Mouse (Mus musculus): ENCODE measurements around the gene Pdcd6ip. TPM values are rescaled to one million over a fixed set of nuclear protein-coding genes. Genes with fewer than 3 reads are reported as not detected.
"Not testable (repeated sequence)": the region's sequence is repeated elsewhere in the genome, so short reads cannot be mapped to it uniquely, and the experiment has no call there.

Gene Pdcd6ip
- total RNA-seq, 2 experiments from 2014 or later = 30.1 to 77.4 TPM

DNA sequence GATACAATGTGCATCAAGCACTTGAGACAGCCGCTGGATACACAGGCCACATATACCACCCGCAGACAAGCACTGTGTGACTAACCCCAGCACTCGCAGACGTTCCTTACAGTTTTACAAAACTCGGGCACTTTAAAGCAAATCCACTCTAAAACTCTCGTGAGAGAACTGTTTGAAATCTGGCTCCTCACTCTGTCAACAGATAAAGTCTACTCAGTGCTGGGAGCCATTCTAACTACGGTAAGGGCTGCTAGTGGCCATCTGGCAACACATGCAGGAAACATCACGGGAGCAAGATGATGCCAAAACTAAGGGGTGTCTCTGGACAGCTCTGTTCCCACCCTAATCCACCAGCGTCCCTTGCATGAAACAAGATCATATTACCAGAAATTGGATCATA is 1.2 kb downstream of the Pdcd6ip start:
- peak; percentile 20; the same call in 1 of the 2 replicates for ATAC-seq (replicated peaks; ENCODE audit: low FRiP score, poor library complexity, severe bottlenecking)

DNA sequence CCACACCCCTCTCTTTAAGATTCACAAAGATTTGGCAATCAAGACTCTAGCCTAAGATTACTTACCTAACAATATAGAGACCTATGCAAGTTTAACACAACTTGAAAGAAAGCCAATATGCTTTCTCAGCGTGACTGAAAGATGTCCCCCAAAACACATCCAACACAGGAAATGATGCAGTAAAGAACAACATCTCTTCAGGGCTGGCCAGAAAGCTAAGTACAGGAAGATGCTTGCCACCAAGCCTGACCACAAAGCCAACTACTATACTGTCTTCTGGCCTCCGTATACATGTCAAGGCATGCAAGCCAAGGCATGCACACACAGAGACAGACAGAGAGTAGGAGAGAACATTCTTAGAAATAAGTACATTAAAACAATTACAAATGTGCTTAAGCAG is 2.0 kb downstream of the Pdcd6ip start:
- no peak for ATAC-seq (replicated peaks; ENCODE audit: low FRiP score, poor library complexity, severe bottlenecking)

DNA sequence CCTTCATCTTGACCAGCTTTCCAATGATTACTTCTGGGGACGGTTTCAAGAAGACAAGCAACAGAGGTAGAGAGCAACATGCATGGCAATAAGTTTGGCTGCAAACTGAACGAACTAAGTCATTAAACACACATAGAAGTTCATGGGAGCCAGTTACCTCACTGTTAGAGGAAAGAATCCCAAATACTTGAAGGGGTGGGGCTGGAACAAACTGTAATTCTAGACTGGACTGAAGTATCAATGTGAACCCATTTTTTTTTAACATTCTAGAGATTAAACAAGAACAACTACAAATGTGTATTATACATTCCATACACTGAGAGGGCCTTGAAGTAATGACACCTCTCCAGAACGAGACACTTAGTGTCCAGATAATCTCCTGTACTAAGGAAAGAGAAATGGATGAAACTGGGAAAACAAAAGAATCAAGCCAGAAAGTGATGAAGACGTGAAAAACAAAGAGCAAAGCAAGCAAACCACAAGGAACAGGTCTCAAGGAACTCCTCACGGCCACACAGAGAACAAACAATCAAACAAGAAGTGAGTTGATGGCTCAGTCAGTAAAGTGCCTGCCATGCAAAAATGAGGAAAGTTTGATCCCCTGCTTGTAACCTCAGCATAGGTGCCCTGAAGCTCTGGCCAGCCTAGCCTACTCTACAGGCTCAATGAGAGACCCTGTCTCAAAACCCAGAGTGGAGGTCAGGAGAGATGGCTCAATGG is 6.5 kb downstream of the Pdcd6ip start:
- ATAC-seq (replicated peaks; ENCODE audit: low FRiP score, poor library complexity, severe bottlenecking) = no peak

DNA sequence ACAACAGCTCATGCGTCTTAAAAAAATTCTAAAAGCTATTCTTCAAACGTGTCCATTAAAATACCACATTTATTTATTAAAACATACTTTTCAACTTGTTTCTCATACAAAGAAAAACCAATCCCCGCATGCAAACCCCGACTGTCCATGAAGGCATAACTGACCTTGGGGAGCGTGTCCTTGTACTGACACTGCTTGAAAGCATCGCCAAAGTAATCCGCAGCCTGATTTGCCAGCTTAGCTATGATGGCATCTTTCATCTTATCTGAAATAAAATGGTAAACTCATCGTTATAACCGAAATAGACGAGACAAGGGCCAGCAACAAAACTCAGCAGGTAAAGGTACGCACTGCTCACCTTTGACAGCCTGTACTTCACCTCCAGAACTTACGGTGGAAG is 20.6 kb downstream of the Pdcd6ip start:
- ATAC-seq (replicated peaks; ENCODE audit: low FRiP score, poor library complexity, severe bottlenecking) = no peak

DNA sequence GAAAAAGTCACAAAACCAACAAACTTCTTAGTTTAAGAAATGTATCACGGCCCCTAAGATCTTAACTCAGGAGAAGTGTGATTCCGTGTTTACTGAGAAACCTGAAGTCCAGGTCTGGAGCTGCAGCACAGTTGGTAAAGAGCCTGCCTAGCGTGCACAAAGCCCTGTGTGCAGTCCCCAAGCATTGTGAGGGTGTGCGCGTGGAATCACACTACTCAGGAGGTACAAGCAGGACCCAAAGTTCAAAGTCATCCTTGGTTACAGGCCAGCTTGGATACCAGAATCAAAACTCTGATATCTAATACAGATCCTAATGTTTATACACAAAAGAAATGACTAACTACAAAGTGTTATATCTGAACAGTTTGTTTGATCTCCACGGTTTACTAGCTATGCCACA is 34.3 kb downstream of the Pdcd6ip start:
- no peak for ATAC-seq (replicated peaks; ENCODE audit: low FRiP score, poor library complexity, severe bottlenecking)

DNA sequence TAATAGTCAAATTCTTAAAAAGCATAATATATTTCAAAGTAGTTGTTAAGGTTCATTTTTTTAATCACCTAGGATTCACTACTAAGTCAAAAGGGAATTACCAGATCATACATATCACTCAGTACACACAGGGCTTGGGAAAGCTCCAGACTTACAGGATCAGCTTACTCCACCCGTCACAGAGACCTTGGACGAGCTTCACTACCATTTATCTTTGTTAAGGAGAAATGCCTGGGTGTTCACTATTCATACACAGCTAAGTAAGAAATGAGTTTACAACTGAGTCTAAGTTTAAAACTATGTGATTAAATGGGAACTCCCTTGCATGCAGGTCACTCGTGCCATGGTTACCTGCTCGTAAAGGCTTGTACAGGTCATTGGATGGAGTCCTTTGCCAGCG is 35.7 kb downstream of the Pdcd6ip start:
- ATAC-seq (replicated peaks; ENCODE audit: low FRiP score, poor library complexity, severe bottlenecking) = no peak

DNA sequence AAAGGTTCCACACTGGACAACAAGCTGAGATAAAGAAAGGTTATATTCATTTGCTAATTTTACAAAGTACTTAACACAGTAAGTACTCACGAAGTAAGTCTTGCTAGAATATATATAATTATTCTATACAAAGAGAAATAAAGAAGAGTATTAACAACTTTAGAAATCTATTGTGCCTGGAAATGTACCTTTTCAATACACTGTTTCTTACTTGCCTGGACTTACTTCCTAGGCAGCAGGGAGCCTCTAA is 37.3 kb downstream of the Pdcd6ip start:
- no peak for ATAC-seq (replicated peaks; ENCODE audit: low FRiP score, poor library complexity, severe bottlenecking)

DNA sequence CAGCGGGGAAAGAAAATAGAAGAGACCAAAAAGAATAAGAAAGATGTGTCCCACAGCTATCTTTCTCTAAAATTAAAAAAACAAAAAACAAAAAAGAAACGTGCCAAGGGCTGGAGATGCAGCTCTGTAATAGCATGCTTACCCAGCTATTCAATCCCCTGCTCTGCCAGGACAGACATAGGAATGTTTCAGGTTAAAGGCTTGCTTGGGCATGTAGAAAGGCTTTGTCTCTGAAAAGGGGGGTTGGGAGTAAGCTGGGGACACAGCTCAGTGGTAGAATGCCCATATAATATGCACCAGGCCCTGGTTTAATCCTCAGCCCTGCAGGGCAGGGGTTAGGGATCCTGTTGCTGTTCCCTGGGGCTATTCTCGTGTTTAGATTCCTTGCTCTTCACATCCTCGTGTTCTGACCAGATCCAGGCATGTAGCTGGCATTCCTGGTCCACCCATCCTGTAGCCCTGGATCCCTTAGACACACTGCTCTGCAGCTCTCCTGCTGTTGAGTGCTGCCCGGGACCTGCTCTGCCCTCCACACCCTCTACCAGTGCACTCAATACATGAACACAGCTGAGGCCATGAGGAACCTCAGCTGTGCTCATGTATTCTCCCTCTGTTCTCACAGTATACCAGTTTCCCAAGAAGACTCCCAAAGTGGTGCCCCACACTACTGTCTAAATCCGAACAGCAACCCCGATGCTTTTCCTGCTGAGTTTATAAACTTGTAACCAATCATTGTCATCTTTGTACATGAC is 37.8 kb downstream of the Pdcd6ip start:
- no peak for ATAC-seq (replicated peaks; ENCODE audit: low FRiP score, poor library complexity, severe bottlenecking)

DNA sequence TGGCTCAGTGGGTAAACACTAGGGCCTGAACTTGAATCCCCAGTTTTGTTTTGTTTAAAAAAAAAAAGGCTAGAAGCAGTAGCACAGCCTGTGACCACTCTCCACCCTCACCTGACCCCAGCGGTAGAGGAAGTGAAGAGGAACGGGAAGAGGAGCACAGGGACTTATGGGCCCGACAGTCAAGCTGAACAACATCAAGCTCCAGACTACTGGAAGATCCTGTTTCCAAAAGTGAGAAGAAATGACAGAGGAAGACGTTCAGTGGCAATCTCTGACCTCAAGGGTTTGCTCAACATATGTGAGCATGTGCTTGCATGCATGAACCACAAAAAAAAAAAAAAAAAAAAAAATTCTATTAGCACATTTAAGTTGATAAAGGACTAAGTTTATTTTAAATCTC is 44.6 kb downstream of the Pdcd6ip start:
- no peak for ATAC-seq (replicated peaks; ENCODE audit: low FRiP score, poor library complexity, severe bottlenecking)

DNA sequence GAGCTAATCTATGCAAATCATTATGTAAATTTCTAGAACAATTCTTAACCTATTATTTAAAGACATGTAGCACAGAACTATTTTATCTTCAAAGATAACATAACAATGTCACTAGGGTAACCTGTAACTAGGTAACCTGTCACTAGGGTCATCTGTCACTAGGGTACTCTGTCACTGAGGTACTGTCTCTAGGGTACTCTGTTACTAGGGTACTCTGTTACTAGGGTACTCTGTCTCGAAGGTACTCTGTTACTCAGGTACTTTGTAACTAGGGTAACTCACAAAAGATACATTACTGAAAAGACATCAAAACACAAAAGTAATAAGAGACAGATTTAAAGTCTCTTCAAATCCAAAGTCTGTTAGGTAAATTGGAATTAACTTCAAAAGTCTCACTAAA is 50.2 kb downstream of the Pdcd6ip start:
- no peak for ATAC-seq (replicated peaks; ENCODE audit: low FRiP score, poor library complexity, severe bottlenecking)

DNA sequence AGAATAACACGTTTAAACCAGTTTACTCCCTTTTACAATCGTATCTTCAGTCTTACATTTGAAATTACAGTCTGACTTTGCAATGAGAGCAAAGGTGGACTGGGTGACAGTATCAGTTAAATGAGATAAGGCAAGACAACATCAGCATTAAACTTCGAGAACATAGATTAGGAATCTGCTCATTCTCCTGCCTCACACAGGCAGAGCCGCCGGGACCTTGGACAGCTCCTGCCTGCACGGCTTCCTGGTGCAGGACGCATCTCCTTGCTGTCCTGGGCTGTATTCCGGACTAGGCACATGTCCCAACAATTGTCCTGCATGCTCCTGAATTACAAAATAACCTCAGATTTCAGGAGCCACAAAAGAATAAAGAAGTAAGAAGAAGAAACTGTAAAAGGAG is 54.5 kb downstream of the Pdcd6ip start:
- ATAC-seq (replicated peaks; ENCODE audit: low FRiP score, poor library complexity, severe bottlenecking) = no peak

DNA sequence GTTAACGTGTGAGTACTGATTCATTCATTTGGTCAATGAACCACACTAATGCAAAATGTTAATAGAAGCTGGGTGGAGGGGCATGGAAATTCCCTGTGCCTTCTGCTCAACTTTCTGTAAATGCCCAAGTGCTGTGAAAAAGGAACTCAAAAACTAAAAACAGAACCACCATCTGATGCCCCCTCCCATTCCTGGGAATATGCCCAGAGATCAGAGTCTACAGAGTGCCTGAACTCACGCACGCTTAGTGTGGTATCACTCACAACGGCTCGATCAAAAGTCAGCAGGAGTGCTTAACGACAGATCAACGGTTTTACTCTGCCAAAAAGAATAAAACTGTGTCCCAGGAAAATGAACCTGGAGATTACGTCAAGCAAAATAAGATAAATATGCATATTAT is 57.3 kb downstream of the Pdcd6ip start:
- no peak for ATAC-seq (replicated peaks; ENCODE audit: low FRiP score, poor library complexity, severe bottlenecking)

DNA sequence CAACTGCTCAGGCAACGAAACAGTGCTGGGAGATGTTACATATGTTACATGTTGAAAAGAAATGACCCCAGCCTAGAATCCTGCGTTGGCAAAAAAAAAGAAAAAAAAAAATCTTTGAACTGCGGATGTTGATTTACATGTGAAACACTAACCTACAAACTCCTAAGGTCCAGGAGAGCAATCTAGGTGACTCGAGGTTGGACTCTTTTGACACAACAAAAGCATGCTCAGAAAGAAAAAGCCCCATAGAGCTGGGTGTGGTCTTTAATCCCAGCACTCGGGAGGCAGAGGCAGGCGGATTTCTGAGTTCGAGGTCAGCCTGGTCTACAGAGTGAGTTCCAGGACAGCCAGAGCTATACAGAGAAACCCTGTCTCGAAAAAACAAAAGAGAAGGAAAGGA is 58.8 kb downstream of the Pdcd6ip start:
- not testable (repeated sequence) for ATAC-seq (replicated peaks; ENCODE audit: low FRiP score, poor library complexity, severe bottlenecking)

DNA sequence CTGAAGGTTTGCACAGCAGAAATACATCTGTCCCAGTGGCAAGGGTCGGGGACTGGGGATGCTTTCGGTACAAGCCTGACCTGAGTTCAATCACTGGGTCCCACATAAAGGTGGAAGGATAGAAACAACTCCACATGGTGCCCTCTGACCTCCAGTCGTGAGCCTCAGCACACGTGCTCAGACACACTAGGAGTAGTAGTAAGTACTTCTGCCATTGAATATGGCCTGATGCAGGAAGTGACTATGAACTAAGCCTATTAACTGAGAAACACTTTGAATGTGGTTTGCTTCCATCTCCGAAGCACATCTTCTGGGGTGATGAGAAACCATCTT is 62.3 kb downstream of the Pdcd6ip start:
- 0 out of 2 replicates have a peak, but pooled peaks have one; percentile 47 for ATAC-seq (replicated peaks; ENCODE audit: low FRiP score, poor library complexity, severe bottlenecking)

DNA sequence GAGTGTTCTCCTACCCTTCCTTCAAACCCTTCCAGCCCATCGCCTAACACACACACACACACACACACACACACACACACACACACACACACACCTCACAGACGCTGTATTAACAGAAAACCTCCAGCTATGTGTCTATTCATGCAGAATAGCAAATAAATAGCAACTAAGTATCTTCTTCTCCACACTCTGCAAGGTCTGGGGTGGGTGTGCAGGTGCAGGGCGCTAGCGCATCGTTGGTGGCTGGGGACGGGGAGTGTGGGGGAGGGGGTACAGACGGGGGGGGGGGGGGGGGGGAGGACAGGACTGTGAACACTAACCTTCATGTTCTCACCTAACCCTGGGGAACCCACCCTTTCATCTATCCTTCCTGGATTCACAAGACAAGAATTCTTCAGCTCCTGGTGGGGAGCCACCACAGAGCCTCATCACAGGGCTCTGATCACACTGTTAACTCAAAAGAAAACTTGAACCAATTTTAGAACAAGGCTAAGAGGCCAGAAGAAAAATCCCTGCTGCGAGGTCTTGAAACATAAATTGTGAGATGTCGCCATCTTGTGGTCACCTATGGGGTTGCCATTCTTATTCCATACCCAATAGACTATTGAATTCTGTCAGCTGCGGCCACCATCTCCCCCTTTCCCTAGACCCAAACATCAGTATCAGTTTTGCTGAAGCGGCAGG is 62.8 kb downstream of the Pdcd6ip start:
- 0 out of 2 replicates have a peak, but pooled peaks have one; percentile 50 for ATAC-seq (replicated peaks; ENCODE audit: low FRiP score, poor library complexity, severe bottlenecking)

DNA sequence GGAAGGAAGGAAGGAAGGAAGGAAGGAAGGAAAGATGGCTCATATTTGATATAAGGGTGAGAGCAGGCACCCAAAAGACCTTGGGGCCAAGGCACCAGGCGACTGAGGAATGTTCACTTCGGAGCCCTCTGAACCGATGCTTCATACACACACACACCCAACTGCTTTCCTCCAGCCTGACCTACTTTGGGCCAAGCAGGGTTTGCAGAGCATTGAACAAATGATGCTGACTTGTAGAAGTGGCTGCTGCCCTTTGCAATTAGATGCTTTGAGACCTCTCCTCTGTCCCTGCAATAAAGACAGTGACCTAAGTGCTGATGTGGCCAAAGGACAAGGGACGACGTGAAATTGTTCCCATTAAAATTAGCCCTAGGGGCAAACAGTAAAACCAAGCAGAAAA is 63.4 kb downstream of the Pdcd6ip start:
- no peak for ATAC-seq (replicated peaks; ENCODE audit: low FRiP score, poor library complexity, severe bottlenecking)

DNA sequence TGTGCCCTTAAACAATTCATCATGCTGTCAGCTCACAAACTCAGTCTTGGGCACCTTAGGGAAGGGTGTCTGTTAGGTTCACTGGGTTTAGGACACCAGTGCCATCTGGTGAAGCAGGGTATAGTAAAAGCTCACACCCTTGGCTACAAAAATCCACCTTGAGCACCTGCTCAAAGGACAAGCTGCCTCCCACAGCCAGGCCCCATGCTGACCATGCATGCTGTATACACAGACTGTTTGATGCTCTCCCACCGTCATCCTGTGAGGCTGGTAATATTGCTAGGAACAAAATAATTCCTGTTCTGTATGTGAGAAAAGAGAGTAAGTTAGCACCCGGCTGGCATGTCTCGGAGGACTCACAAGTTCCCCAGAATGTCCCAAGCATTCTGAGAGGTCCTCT is 64.0 kb downstream of the Pdcd6ip start:
- ATAC-seq (replicated peaks; ENCODE audit: low FRiP score, poor library complexity, severe bottlenecking) = no peak

DNA sequence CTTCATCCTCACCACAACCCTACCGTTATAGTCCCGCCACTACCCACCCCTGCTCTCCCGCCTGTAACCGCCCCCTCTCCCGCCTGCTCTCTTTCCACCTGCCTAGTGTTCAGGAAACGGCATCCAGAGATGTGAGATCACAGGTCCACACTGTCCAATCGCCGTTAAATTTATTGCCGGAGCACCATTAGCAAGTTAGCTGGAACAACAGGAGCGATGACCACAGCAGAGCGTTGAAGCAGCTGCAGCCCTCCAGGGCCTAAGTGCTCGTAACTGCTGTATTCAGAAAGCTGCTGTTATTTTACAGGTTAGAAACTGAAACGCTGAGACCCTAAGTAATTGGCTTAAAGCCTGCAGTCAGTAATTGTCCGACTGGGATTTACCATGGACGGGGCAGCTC is 64.4 kb downstream of the Pdcd6ip start:
- no peak for ATAC-seq (replicated peaks; ENCODE audit: low FRiP score, poor library complexity, severe bottlenecking)

DNA sequence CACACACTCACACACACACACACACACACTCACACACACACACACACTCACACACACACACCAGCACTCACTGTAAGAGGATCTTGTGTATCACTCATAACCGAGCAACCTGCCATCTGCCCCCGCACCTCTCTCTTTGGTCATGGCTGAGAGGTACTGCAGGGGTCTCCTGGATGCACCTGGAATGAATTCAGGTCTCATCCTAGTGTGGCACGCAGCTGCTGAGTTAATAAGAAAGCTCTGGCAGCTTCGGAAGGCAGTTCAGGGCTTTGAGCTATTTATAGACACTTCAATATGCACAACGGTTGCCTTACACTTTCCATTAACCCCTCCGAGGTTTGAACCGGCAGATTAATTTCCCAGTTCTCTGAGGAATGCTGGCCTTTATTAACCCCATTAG is 73.1 kb downstream of the Pdcd6ip start:
- ATAC-seq (replicated peaks; ENCODE audit: low FRiP score, poor library complexity, severe bottlenecking) = no peak

DNA sequence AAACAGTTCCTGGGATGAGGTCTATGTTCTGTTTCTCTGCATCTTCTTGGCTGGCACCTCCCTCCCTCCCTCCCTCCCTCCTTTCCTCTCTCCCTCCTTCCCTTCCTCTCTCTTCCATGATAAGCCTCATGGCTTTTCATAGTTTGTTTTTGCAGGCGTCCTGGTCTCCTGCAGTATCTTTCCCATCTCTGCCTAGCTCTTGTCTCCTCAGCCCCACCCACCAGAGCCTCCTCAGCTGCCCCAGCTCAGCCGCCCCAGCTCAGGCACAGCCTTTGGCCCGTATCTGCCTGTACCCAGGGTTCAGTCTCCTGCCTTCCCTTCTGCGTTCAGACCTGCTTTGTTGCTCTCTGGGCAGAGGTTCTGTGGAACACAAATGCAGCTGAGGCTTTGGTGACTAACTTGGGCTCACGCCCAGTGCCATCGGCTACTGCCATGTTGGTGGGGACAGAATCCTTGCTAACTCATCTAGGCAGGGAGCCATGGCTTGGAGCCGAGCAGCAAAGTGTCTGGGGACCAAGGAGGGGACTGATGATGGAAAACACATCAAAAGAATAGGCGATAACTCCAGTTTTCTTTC is 74.8 kb downstream of the Pdcd6ip start:
- no peak for ATAC-seq (replicated peaks; ENCODE audit: low FRiP score, poor library complexity, severe bottlenecking)
